Mouse (Mus musculus): ENCODE measurements at regions not wholly inside any gene's neighbourhood (a gene's known extent, or its start where the extent isn't known, plus 50 kb on each side); places are given as distances from the start of the nearest gene placed in this dataset.

DNA sequence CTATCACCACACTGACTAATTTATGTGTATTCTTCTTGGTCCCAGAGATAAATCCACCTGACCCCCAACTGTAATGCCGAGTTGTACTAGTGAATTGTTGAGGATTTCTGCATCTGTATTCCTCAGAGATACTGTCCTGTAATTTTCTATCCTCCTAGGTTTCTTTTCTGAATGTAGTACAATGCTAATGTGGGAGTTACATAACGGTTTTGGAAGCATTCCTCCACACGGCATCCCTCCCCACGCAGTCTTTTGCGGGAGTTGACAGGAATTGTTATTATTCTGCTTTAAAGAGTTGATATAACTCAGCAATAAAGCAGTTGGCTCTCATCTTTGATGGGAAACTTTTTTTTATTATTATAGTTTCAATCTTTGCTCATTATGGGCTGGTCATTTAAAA, 222.8 kb downstream of the Rsl24d1 start:
- TF ChIP-seq CTCF (IDR thresholded peaks at IDR 0.05; ENCODE audit: extremely low read depth, insufficient read depth, low read length) (no peak), POLR2A (IDR thresholded peaks at IDR 0.05; ENCODE audit: extremely low read depth, insufficient read depth, low read length) (no peak)

Data from cortical plate, adult 2 months (tissue).